Comparison of ENCODE assay signal across 8 mouse cellular contexts in genomic region chr4:154837170-154837569, GRCm38 (mm10). TPM values are rescaled to one million over a fixed set of nuclear protein-coding genes. Genes with fewer than 3 reads are reported as not detected.
DNase-seq lines count a peak whose midpoint lies in the region; ATAC-seq and TF ChIP-seq lines count a peak whose summit lies in the region.

Gene Ttc34, plus strand, starts transcription at chr4:154837459.

- TF ChIP-seq CTCF in E14TG2a.4 (conservative IDR thresholded peaks at IDR 0.05; ENCODE audit: low read length), result peak; percentile 96
- peak; percentile 82 for TF ChIP-seq CTCF in cerebellum, adult 2 months (IDR thresholded peaks at IDR 0.05; ENCODE audit: borderline replicate concordance, insufficient read depth, low read depth, low read length)

- TF ChIP-seq POLR2A in cerebellum, adult 2 months (IDR thresholded peaks at IDR 0.05; ENCODE audit: borderline replicate concordance, insufficient read depth, low read length), result no peak

- H3K4me3 ChIP-seq in E14TG2a.4 (replicated peaks; ENCODE audit: low read length), result no peak within 1 kb of the TSS
- H3K4me3 ChIP-seq in cerebellum, adult 2 months (replicated peaks; ENCODE audit: insufficient read depth, low read depth, low read length), result no peak within 1 kb of the TSS
- no peak within 1 kb of the TSS for H3K4me3 ChIP-seq in forebrain, embryonic 14.5 days (ENCODE audit: low read depth, low read length)

- no peak within 1 kb of the TSS for H3K27ac ChIP-seq in cerebellum, adult 2 months (ENCODE audit: insufficient read depth, low read length)
- H3K27ac ChIP-seq in forebrain, embryonic 14.5 days (ENCODE audit: low read depth, low read length), result no peak within 1 kb of the TSS

- no peaks in the 10 kb centered on the region for H3K9me3 ChIP-seq in E14TG2a.4 (ENCODE audit: low read length)
- no peaks in the 10 kb centered on the region for H3K9me3 ChIP-seq in forebrain, embryonic 14.5 days (replicated peaks; ENCODE audit: control insufficient read depth, low read length)

- H3K9ac ChIP-seq in forebrain, embryonic 14.5 days (ENCODE audit: low read length), result no peak within 1 kb of the TSS

- no peak within 1 kb of the TSS for H3K4me2 ChIP-seq in forebrain, embryonic 14.5 days (ENCODE audit: low read length)

- 0 out of 2 replicates have a peak, but pooled peaks cover 3% of the 10 kb centered on the region for H3K27me3 ChIP-seq in E14TG2a.4 (ENCODE audit: insufficient read depth, low read length)
- H3K27me3 ChIP-seq in cerebellum, adult 2 months (ENCODE audit: control insufficient read depth, insufficient read depth, low read length), result no peaks in the 10 kb centered on the region; the same call in 1 of the 2 replicates
- peaks cover 40% of the 10 kb centered on the region for H3K27me3 ChIP-seq in forebrain, embryonic 14.5 days (replicated peaks; ENCODE audit: control insufficient read depth, insufficient read depth, low read length)

- peaks cover 32% of the 10 kb centered on the region for H3K4me1 ChIP-seq in E14TG2a.4 (replicated peaks; ENCODE audit: low read depth, low read length)
- H3K4me1 ChIP-seq in cerebellum, adult 2 months (ENCODE audit: control insufficient read depth, insufficient read depth, low read length), result no peaks in the 10 kb centered on the region
- H3K4me1 ChIP-seq in forebrain, embryonic 14.5 days (ENCODE audit: control insufficient read depth, insufficient read depth, low read length), result no peaks in the 10 kb centered on the region; the same call in 1 of the 2 replicates

- ATAC-seq in granulocyte monocyte progenitor cell, adult 5-6 weeks (replicated peaks; ENCODE audit: poor library complexity, severe bottlenecking), result peak; percentile 92
- ATAC-seq in forebrain, embryonic 14.5 days, result no peak

- 51% methylated on average over 2 of the region's 2 CpGs for WGBS in cerebellum, adult 2 months
- WGBS in forebrain, embryonic 14.5 days, result 53% methylated on average over 2 of the region's 2 CpGs

- no peaks in the 10 kb centered on the region for H3K36me3 ChIP-seq in E14TG2a.4 (ENCODE audit: insufficient read depth, low read length)
- no peaks in the 10 kb centered on the region for H3K36me3 ChIP-seq in forebrain, embryonic 14.5 days (ENCODE audit: control insufficient read depth, insufficient read depth, low read length)

- DNase-seq in A20 (ENCODE audit: low read depth, low spot score), result peak; percentile 49
- DNase-seq in cerebellum, adult 2 months, result peak; percentile 37 to 57
- DNase-seq in kidney, postnatal 4 days, result peak; percentile 73 to 74
- DNase-seq in lung, postnatal 25 days (ENCODE audit: low spot score), result peak; percentile 71
- peak; percentile 54 to 72 for DNase-seq in spleen, postnatal 10 days (ENCODE audit: low spot score in 2 of 2)
- DNase-seq in forebrain, embryonic 14.5 days (ENCODE audit: low spot score), result no peak

RNA-seq across cellular contexts. Expression of gene Ttc34, which starts in this region (rescaled TPM):
- polyA plus RNA-seq in cerebellum, adult 2 months (2012; rRNA removed), result 1.5 and 2.6 TPM in 2 replicates
- total RNA-seq in granulocyte monocyte progenitor cell, adult 5-6 weeks (2014; fragmentation: Nextera tagmentation), result 0.17 TPM in 1 of 2 replicates, not detected in the other
- not detected in 2 replicates for total RNA-seq in granulocyte monocyte progenitor cell, adult 5-6 weeks (2017)
- polyA plus RNA-seq in forebrain, embryonic 14.5 days (2014; fragmentation: Nextera tagmentation; extraction: Ambion mirVana), result 0.85 and 1.5 TPM in 2 replicates

Comparison
In these comparisons a context has a peak if more than half of its experiments do, and no peak if none do; other contexts are left out.
1. Peak in ATAC-seq in granulocyte monocyte progenitor cell, adult 5-6 weeks; RNA of the gene not detected or under 1 TPM.